Mouse (Mus musculus): ENCODE results near the gene Plekhm1. TPM values are rescaled to one million over a fixed set of nuclear protein-coding genes. Genes with fewer than 3 reads are reported as not detected.

Gene Plekhm1
- total RNA-seq, 2 experiments from 2014 or later = 19.8 to 21.2 TPM

DNA sequence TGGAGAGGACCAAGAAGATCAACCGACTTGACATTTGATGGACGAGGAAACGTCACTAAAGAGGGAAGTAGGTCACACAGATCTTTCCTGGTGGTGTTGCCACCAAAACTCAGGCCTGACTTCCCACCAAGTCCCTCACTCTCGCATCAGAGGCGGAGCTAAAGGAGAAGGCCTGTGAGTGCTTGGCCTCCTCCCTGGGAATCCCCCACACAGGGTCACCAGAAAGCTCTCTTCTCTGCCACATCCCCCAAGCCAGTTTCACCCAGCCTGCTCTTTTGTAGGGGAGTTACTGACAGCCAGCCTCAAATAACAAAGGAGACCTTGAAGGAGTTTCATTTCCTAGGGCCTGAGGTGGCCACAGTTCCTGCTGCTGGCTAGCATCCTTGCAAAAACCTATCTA, 97.1 kb downstream of the Plekhm1 start:
- DNase-seq (ENCODE audit: low spot score in 2 of 2) = no peak

DNA sequence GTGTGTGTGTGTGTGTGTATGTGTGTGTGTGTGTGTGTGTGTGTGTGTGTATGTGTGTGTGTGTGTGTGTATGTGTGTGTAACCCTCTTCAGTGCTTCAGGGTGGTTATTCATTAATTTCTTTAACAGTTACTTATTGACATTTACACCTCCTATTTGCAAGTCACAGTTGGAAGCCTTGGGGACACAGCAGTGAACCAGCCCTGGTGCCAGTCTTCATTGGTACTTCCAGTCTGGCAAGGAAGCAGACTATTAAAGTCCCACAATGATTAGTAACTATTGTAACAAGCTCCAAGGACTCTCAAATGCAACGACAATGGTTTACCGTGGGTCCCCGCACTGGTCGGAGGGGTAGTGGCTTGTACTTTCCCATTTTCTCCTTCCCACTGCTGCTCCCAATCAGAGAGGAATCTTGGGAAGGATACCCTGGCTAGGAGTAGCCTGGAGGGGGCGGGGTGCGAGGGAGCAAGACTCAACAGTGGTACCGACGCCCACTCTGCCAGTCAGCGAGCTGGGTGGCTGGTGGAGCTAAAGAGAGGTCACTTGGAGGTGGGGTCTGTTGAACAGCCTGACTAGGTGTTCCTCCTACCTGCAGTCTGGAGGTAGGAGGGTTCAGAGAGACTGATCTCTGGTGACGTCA, 97.6 kb downstream of the Plekhm1 start:
- DNase-seq (ENCODE audit: low spot score in 2 of 2) = no peak

Other genes with a start within 250 kb of the Plekhm1 start
- 100 to 1,000 TPM; 132 to 148 TPM for gene Fmnl1, start 241.6 kb downstream of the Plekhm1 start, total RNA-seq (2021)
- 1 to 10 TPM; 1.6 to 2.2 TPM for gene 1700023F06Rik, start 204.1 kb downstream of the Plekhm1 start, total RNA-seq (2021)
- gene Spata32, start 194.3 kb downstream of the Plekhm1 start, total RNA-seq (2021) = 1 to 10 TPM in 1 of 2 experiments, under 1 TPM in 1; 0.99 to 1.6 TPM
- 1 to 10 TPM; 4.5 to 4.7 TPM for gene Map3k14, start 145.2 kb downstream of the Plekhm1 start, total RNA-seq (2021)
- gene Arhgap27, start 49.0 kb downstream of the Plekhm1 start, total RNA-seq (2021) = 10 to 100 TPM; 10.5 to 12.1 TPM
- gene Lrrc37a, start 91.9 kb upstream of the Plekhm1 start, total RNA-seq (2021) = not detected
- not detected for gene Gm884, start 208.5 kb upstream of the Plekhm1 start, total RNA-seq (2021)
- gene Lyzl6, start 226.2 kb upstream of the Plekhm1 start, total RNA-seq (2021) = not detected
- 100 to 1,000 TPM; 109 to 113 TPM for gene Rprml, start 236.9 kb upstream of the Plekhm1 start, total RNA-seq (2021)

All from layer of hippocampus, adult 18-20 months (tissue).